Mouse (Mus musculus): ENCODE data around the gene Evl.
"Not testable (repeated sequence)": the region's sequence is repeated elsewhere in the genome, so short reads cannot be mapped to it uniquely, and the experiment has no call there.

Evl gene

DNA sequence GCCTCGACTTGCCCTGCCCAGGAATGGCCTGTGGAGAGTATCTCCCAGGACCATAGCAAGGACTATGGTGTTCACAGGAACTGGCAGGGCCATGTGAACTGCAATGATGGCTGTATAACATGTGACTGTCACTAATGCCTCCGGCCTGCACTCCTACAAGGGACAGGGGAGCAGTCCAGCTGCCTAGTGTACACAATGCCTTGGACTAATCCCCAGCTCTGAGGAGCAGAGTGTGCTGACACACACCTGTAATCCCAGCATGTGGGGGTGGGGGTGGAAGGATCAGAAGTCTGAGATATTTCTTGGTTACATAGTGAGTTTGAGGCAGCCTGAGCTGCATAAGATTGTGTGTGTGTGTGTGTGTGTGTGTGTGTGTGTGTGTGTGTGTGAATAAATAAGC lies 139.1 kb downstream of the Evl start:
- in situ Hi-C loops (cut with MseI, MboI): no loop called here

DNA sequence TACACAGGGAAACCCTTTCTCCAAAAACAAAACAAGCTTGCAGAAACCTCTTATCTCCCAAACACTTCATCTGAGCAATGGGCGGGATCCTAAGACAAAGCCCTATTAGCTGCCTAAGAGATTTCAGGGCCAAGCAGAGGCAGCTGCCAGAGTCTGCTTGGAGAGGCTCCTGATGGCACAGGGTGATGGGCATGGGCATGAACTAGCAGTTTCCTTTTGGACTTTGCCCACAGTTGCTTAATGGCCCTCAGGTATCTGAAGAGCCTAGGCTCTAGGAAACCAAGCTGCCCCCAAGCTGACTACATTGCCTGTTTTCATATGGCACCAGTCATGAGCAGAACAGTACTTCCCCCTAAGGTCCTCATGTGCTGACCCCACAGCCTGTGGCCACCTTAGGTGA lies 139.7 kb downstream of the Evl start:
- in situ Hi-C loops (cut with MseI, MboI): no loop called here

DNA sequence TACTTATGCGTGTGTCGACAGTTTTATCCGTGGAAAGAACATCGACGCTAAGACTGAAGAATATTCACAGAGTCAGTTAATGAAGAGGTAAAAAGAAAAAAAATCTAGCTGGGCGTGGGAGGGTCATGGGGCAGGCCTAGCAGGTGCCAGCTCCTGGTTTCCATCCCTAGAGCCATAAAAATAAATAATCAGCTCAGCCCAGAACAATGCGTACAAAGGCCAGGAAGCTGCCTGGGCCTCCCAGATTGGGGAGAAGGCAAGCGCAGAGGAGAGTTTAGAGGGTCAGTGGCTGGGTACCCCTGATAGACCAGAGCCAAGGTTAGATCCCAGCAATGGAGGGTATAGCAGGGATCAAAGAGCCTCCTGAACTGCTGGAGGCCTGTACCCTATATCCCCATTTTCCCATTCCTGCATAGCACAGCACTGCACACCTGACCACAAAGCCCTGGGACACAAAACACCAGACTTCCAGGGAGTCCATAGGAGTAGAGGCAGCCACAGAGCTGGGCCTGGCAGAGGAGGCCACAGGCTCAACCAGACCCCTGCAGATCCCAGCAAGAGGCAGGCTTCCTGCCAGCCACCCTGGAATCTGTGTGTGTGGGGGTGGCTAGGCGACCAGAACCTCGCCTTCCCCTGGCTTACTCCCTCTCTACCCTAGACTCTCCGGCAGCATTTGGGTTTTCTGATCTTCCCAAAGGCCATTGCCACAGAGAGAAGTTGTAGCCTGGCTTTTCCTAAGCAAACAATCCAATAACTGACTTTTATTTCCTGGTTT lies 144.4 kb downstream of the Evl start:
- in situ Hi-C loops (cut with MseI, MboI): no loop called here

DNA sequence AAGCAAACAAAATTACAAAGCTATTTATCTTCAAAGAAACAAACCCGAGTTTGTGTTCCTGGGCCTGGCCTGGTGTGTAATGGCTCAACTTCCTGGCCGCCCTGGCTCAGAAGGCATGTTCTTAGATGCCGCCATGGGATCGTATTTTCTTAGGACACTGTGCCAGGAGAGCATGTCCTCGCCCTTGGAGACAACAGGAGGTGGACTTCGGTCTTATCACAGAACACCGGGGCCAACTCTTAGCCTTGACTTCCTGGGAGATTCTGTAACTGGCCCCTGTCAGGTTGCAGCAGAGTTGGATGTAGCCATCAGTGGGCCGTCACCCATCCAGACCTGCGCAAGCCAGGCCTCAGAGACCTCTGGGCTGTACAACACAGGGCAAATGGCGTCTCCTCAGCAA lies 145.1 kb downstream of the Evl start:
- in situ Hi-C loops (cut with MseI, MboI): no loop called here

DNA sequence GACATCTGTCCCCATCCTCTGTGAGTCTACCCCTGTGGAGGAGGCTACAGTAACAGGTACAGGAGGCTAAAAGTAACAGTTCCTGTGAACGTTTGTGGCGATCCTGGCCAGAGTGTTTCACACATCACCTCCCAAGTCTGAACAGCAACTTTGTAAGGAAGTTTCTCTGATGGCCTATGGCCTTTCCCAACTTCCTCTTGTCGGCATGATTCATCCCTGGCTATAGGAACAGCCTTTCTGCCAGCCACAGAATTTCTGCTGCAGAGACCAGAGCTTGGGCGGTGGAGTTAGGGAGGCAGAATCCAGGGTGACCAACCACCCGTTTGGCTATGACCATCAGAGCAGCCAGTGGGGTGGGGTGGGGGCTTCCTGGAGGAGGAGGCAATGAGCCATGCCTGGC lies 145.5 kb downstream of the Evl start:
- in situ Hi-C loops (cut with MseI, MboI): no loop called here

DNA sequence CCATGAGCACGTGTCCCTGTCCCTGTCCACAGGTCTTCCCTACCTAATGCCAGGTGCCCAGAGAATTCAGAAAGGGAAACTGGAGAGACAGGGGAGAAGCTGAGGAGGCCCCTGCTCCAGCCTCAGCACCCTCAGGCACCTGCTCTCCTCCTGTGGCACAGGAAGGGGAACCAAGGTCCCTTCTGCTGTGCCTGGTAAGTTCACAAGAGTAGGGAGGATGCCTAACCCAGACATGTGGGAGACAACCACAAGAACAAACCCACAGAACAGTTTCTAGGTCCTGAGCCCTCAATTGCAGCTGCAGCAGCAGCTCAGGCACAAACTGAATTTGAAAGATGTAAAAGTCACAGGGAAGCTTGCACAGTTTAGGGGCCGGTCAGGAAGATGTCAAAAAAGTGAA lies 146.7 kb downstream of the Evl start:
- in situ Hi-C loops (cut with MseI, MboI): no loop called here

DNA sequence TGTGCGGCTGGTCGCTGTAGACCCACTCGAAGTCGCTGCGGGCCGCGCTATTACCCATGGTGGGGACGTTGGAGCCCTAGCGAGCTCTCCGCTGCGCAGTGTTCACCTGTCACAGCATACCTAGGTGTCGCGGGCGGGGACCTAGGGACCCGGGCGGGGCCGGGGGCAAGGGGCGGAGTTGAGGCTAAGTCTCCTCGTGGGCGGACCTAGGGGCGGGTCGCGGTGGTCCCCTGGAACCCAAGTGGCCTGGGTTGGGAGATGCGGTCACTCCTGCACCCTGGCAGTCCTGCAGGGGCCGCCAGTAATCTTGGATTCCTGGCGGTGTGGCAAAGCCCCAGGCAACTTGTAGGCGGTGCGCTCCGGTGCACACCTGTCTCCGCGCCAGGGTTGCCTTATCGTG lies 147.7 kb downstream of the Evl start, which contains the start of gene Degs2:
Gene Degs2, minus strand, starts transcription at position 131 of the 400 bp plus-strand sequence.
- in situ Hi-C loops (cut with MseI, MboI): no loop called here

DNA sequence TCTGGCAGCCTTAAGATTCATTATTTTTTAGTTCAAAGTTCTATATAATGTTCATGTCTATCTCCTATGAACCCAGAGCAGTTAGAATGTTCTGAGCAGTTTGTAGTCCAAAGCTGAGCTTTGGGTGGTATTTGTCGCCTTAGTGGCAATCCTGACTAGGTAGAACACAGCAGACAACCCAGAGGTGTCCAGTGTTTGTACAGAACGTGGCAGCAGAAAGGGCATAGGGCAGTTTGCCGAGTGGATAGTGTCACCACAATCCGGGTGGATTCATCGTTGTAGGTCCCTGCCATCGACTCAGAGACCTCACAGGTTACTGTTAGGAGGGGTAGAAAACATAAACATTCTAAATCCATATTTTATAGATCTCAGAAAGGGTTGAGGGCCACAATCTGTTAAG lies 151.0 kb downstream of the Evl start:
- in situ Hi-C loops (cut with MseI, MboI): no loop called here

DNA sequence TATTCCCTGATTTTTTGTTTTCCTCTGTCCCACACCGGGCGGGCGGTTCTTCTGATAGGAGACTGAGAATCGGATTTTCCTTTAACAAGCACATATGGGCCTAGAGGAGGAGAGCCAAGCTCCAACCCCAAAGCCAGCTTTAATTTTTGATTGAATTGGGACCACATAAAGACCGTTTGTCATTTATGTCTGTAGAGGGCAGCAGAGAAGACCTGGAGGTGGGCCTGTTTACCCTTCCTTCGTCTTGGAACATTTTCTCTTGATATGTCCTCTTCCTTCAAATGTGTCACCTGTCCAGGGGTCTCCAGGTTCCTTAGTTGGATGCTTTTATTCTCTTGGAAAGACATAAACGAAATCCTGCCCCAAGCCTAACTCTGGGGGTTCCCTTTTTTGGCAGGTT lies 151.6 kb downstream of the Evl start:
- in situ Hi-C loops (cut with MseI, MboI): no loop called here

DNA sequence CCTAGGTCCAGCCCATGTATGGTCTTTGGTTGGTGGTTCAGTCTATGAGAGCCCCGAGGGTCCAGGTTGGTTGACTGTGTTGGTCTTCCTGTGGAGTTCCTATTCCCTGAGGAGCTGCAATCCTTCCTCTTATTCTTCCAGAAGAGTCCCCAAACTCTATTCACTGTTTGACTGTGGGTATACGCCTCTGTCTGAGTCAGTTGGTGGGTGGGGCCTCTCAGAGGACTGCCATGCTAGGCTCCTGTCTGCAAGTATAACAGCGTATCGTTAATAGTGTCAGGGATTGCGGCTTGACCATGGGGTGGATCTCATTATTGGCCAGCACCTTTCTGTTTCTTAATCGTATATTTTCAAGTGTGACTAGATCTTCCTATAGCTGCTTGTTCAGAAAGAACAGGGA lies 154.9 kb downstream of the Evl start:
- in situ Hi-C loops (cut with MseI, MboI): no loop called here

DNA sequence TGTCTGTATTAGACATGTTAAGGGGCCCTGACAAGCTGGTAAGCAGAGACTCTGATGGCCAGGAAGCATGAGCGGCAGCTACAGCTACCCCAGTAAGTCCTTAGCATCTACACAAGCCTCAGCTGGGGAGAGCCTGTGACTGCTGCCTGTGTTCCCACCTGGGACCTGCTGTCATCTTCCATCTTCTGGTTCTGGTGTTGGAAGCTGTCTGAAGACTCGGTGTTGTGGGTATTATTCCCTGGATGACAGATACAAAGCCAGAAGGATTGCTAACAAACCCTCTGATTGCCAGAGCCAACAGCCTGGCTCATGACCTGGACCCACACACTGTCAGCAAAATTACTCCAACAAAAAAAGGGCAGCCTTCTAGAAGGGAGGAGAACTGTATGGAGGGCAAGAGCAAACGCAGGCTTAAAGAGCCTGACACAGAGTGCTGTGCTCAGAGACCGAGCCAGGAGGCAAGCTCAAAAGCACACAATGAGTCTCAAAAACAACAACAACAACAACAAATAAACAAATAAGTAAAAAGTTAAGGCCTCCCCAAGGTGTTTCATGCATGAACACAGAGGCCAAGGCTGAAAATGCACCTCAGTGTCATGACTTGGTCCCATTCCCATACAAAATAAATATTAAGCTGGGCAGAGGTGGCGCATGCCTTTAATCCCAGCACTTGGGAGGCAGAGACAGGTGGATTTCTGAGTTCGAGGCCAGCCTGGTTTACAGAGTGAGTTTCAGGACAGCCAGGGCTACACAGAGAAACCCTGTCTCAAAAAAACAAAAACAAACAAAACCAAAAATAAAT lies 155.6 kb downstream of the Evl start:
- in situ Hi-C loops (cut with MseI, MboI): no loop called here

DNA sequence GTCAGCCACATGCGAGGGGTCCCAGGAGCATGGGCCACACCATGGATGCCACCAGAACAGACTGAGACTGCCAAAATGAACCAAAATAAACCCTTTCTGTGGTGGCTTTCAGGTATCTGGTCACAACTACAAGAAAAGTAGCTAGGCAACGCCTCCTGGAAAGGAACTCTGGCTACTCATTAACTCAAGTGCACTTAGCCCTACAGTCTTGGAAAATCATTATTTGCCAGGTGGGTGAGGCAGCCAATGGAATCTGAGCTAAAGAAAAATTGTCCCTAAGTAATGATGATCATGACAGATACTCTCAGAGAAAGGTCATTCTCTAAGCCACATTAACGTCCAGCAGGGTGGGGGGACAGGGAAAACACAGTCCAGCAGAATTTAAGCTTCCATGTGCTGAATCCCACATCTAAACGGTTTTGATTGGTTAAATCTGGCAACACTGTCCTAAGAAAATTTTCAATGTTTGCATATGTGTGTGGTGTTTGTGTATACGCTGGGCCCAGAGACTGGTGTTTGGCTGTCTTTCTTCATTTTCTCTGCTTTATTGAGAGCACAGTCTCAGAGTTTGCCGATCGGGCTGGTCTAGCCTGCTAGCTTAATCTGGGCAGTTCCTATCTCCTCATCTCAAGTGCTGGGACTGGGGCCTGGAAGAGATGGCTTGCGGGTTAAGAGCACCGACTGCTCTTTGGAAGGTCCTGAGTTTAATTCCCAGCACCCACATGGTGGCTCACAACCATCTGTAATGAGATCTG lies 156.5 kb downstream of the Evl start:
- in situ Hi-C loops (cut with MseI, MboI): no loop called here

DNA sequence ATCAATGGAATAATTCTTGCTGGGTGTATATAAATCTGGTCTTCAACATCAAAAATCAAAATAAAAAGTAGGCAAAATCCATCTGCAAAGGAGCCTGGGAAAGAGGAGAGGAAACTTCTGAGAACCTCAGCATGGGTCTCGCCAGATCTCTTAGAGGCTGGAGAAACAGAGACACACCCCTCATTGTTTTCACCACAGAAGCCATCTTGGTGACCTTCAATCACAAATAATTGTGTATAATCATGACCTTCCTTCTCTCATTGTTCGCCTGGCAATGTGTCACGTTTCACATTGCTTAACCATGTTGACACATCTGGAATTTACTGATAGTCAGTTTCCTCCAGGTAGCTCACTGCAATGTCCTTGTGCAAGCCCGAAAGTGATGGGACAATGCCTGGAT lies 158.0 kb downstream of the Evl start:
- in situ Hi-C loops (cut with MseI, MboI): no loop called here

DNA sequence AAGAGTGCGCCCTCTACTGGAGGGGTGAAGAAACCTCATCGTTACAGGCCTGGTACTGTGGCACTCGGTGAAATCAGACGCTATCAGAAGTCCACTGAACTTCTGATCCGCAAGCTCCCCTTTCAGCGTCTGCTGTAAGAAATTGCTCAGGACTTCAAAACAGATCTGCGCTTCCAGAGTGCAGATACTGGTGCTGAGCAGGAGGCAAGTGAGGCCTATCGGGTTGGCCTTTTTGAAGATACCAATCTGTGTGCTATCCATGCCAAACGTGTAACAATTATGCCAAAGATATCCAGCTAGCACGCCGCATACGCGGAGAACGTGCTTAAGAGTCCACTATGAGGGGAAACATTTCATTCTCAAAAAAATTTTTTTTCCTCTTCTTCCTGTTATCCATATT lies 159.5 kb downstream of the Evl start:
- in situ Hi-C loops (cut with MseI, MboI): not testable (repeated sequence)

DNA sequence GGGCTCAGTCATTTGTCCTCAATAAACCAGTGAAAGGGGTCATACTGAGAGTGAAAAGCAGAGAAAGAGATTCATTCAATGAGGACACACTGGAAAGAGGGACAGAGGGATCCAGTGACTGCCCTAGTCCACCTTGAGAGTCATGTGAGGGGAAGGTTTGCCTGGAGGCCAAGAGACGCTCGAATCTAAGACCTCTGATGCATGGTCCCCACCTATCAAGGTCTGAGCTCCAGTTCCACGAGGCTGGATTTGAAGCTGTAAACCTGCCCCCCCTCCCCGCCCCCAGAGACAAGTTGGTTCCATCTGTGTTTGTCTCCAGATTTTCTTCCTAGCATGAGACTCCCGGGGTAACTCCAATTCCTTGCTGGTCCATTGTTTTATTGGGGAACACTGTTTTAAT lies 161.3 kb downstream of the Evl start:
- in situ Hi-C loops (cut with MseI, MboI): no loop called here

DNA sequence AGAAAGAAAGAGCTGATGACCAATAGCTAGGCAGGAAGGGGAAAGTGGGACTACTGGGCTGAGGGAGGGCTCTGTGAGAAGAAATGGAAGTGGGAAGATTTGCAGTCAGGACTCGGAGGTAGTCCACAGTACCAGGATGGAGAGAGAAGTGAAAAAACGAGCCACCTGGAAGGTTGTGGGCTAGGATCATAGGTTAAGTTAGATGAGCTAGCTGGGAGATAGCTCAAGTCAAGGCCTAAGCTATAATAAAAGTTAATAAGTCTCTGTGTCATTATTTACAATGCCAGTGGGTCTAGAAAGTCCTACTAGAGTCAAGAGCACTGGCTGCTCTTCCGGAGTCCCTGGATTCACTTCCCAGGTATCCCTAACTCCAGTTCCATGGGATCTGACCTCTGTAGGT lies 164.0 kb downstream of the Evl start:
- in situ Hi-C loops (cut with MseI, MboI): no loop called here

DNA sequence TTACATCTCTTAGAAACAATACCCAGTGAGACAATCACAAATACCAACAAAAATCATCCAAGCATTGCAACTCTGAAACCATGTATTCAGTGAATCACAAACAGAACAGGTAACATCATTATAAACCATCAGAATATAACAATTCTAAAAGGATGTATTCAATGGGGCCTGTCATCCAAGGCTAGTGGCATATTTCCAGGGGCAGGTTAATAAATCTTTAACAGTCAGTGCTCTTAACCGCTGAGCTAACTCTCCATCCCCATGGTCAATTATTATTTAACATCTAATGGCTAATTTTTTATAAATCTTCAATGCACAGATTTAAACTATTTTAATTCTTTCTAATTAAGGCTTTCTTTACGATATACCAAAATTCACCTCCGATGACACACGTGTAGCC lies 167.9 kb downstream of the Evl start:
- in situ Hi-C loops (cut with MseI, MboI): no loop called here

DNA sequence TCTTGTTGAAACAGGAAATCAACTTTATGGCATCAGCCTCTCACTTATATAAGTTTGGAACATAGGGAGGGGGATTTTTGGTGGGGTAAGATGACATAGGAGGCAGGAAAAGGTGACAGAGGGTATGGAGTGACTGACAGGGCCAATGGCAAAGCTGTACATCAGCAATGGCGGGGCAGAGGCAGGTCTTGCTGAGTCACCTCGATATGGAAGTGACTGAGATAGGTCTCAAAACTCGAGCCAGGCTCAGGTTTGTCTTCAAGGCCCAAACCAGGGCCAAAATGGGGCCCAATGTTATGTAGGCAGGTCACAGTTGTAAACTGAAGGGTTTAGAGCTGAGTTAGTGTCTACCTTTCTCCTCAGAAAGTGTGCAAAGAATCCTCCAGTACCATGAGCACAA lies 169.3 kb downstream of the Evl start:
- in situ Hi-C loops (cut with MseI, MboI): no loop called here

DNA sequence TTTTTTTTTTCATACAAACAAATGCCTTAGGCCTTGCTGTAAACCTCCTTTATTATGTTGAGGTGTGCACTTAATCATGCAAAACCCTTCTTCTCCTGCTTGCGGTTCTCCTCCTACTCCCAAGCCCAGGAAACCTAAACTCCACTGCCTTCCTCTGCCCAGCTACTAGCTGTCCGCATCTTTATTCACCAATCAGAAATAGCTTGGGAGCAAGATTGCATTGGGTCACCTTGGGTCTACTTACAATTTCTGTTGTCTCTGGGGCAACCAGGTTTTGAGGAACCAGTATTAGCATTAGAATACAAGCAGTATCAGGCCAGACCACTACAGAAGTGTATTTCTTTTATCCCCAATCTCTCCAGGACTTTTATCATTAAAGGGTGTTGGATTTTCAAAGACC lies 179.9 kb downstream of the Evl start:
- in situ Hi-C loops (cut with MseI, MboI): no loop called here

DNA sequence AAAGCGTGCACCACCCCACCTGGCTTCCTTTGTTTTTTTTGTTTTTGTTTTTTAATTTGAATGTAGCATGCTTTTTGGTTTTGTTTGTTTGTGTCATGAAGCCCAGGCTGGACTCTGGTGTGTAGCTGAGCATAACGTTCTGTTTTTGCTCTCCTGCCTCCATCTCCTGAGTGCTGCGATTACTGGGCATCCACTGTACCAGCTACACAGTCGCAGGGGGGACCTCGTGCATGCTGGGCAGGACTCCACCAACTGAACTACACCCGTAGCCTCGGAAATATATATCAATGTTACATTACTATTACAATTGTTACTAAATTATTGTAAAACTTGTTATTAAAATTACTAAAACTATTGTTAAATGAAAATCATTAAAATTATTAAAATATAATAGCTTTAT lies 183.3 kb downstream of the Evl start:
- in situ Hi-C loops (cut with MseI, MboI): no loop called here

All from mouse trophoblast stem cell (cell line).